Mouse (Mus musculus) MN1 (cell line): Measurements from ENCODE around the gene Rnaseh1.
A peak's percentile ranks its signal among the peaks of the same experiment; 100 is the strongest.

ENCODE experiments used
- DNase-seq: peaks from one replicate; pipeline ENCODE4 v3.0.0-alpha.2; 2016; ENCODE audit warnings: low spot score

Gene Rnaseh1

GRCm38 (mm10) chr12:28667287-28667686 lies 17.9 kb downstream of the Rnaseh1 start:
- DNase-seq, result no peak

- no peak for DNase-seq
Observed at GRCm38 (mm10) chr12:28674038-28674720, 24.8 kb downstream of the Rnaseh1 start.

GRCm38 (mm10) chr12:28675121-28675924 lies 25.9 kb downstream of the Rnaseh1 start, which contains the start of gene Adi1:
TSS of gene Adi1 (plus strand) at chr12:28675231.
- DNase-seq, result peak; percentile 90

- DNase-seq, result no peak
Observed at GRCm38 (mm10) chr12:28675925-28676209, 26.5 kb downstream of the Rnaseh1 start.

- no peak for DNase-seq
Observed at GRCm38 (mm10) chr12:28684674-28685073, 35.3 kb downstream of the Rnaseh1 start.

- DNase-seq, result no peak
Observed at GRCm38 (mm10) chr12:28685771-28686170, 36.4 kb downstream of the Rnaseh1 start.

- DNase-seq, result no peak
Observed at GRCm38 (mm10) chr12:28686199-28686879, 36.9 kb downstream of the Rnaseh1 start.

GRCm38 (mm10) chr12:28688996-28689395 lies 39.6 kb downstream of the Rnaseh1 start:
- no peak for DNase-seq

- DNase-seq, result no peak
Observed at GRCm38 (mm10) chr12:28690730-28691129, 41.3 kb downstream of the Rnaseh1 start.

- DNase-seq, result no peak
Observed at GRCm38 (mm10) chr12:28693738-28694137, 44.3 kb downstream of the Rnaseh1 start.

GRCm38 (mm10) chr12:28694231-28694630 lies 44.8 kb downstream of the Rnaseh1 start:
- DNase-seq, result peak; percentile 49

GRCm38 (mm10) chr12:28694776-28695175 lies 45.4 kb downstream of the Rnaseh1 start:
- DNase-seq, result no peak

- DNase-seq, result no peak
Observed at GRCm38 (mm10) chr12:28697821-28698595, 48.6 kb downstream of the Rnaseh1 start.

GRCm38 (mm10) chr12:28699086-28699485 lies 49.7 kb downstream of the Rnaseh1 start:
- DNase-seq, result no peak

- DNase-seq, result peak; percentile 77
Observed at GRCm38 (mm10) chr12:28699656-28700055, 50.3 kb downstream of the Rnaseh1 start.

GRCm38 (mm10) chr12:28700101-28700511 lies 50.7 kb downstream of the Rnaseh1 start:
- DNase-seq, result no peak

GRCm38 (mm10) chr12:28700561-28701025 lies 51.2 kb downstream of the Rnaseh1 start:
- DNase-seq, result no peak

- no peak for DNase-seq
Observed at GRCm38 (mm10) chr12:28701302-28701701, 51.9 kb downstream of the Rnaseh1 start.

- DNase-seq, result no peak
Observed at GRCm38 (mm10) chr12:28704381-28704780, 55.0 kb downstream of the Rnaseh1 start.

GRCm38 (mm10) chr12:28705204-28705603 lies 55.8 kb downstream of the Rnaseh1 start:
- DNase-seq, result no peak

- no peak for DNase-seq
Observed at GRCm38 (mm10) chr12:28708154-28708553, 58.8 kb downstream of the Rnaseh1 start.
